Comparison of ENCODE assay signal across 22 mouse cellular contexts in the genomic region with DNA sequence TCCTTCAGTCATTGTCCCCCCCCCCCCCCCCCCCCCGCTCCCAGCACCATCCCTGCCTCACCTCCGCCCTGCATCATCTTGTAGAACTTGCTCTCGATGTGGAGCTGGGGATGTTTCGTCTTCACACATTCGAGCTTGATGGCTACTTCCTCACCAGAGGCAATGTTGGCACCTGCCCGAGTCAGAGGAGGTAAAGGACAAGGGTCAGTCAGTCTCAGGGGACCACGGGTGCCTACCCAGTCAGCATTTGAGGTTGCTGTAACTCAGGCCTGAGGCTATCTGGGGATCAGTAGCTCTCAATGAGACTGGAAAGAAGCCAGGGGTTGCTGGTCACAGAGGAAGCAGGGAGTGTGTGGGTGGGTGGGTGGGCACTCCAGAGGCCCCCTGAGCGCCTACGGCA.
"Had no signal": no experiment of that assay in that cellular context is flagged by ENCODE, and none has a peak within 500 bp of the region (broad histone marks: within the 10 kb centered on the region; RNA-seq: fewer than 3 reads in every experiment).

No protein-coding gene starts in this region.

- ATAC-seq: intestine, embryonic 16.5 days; liver, postnatal 0 days; lung, postnatal 0 days; midbrain, embryonic 15.5 days had no signal

- DNase-seq: left cerebral cortex, postnatal 4 days; liver, postnatal 0 days; lung, embryonic 14.5 days; right cerebral cortex, adult 18-20 months; right cerebral cortex, postnatal 14 days; right cerebral cortex, postnatal 4 days; thymus, adult 2 months; thymus, postnatal 14 days; thymus, postnatal 4 days had no signal

- H3K27me3 ChIP-seq: limb, embryonic 12.5 days; limb, embryonic 15.5 days; midbrain, embryonic 12.5 days; midbrain, embryonic 15.5 days; neural tube, embryonic 12.5 days; neural tube, embryonic 15.5 days had no signal

- H3K9me3 ChIP-seq: limb, embryonic 15.5 days; midbrain, embryonic 12.5 days; midbrain, embryonic 15.5 days; neural tube, embryonic 12.5 days; neural tube, embryonic 15.5 days had no signal

- H3K4me2 ChIP-seq: limb, embryonic 12.5 days; limb, embryonic 15.5 days; liver, embryonic 11.5 days; lung, embryonic 14.5 days; midbrain, embryonic 12.5 days; midbrain, embryonic 15.5 days; neural tube, embryonic 12.5 days; neural tube, embryonic 15.5 days had no signal

- H3K4me3 ChIP-seq: limb, embryonic 12.5 days; limb, embryonic 15.5 days; midbrain, embryonic 12.5 days; midbrain, embryonic 15.5 days; neural tube, embryonic 12.5 days; neural tube, embryonic 15.5 days had no signal

- H3K9ac ChIP-seq: limb, embryonic 12.5 days; limb, embryonic 15.5 days; liver, embryonic 14.5 days; liver, postnatal 0 days; lung, embryonic 14.5 days; midbrain, embryonic 12.5 days; midbrain, embryonic 15.5 days; neural tube, embryonic 12.5 days; neural tube, embryonic 15.5 days had no signal

- H3K4me1 ChIP-seq: limb, embryonic 12.5 days had no signal

- H3K27ac ChIP-seq: kidney, postnatal 0 days; limb, embryonic 12.5 days; limb, embryonic 15.5 days; liver, embryonic 14.5 days; macrophage; midbrain, embryonic 12.5 days; midbrain, embryonic 15.5 days; neural tube, embryonic 12.5 days; neural tube, embryonic 15.5 days; stomach, postnatal 0 days had no signal
